Mouse (Mus musculus) MEL (cell line): ENCODE data around the gene Eps15. TPM values are rescaled to one million over a fixed set of nuclear protein-coding genes. Genes with fewer than 3 reads are reported as not detected.

Experiments used
- DNase-seq: peaks from one replicate; pipeline ENCODE4 v3.0.0; 2011; ENCODE audit warnings: low read depth, low spot score
- H3K27ac ChIP-seq: 2 replicates; pipeline ENCODE4 v1.5.1; 2012; ENCODE audit warnings: low read depth, mild to moderate bottlenecking, control low read depth, low read length, moderate library complexity; ENCODE audit not compliant: control insufficient read depth
- H3K27me3 ChIP-seq, 2 experiments: fragments of 150-350 bp in 1 of 2; sonication (generic) in 1 of 2; 2 replicates each; pipeline ENCODE4 v1.6.1; 2012; ENCODE audit warnings: low read length in 2 of 2, mild to moderate bottlenecking in 2 of 2, improper control_type of control experiment in 1 of 2, moderate library complexity in 1 of 2; ENCODE audit not compliant: insufficient read depth in 2 of 2, control insufficient read depth in 1 of 2
- H3K36me3 ChIP-seq, 2 experiments: 2 replicates each; pipeline ENCODE4 v1.6.1; 2012 to 2014; ENCODE audit warnings: low read length in 2 of 2, improper control_type of control experiment in 1 of 2, inconsistent platforms in 1 of 2, mild to moderate bottlenecking in 1 of 2; ENCODE audit not compliant: insufficient read depth in 2 of 2, control insufficient read depth in 1 of 2
- H3K4me1 ChIP-seq, 2 experiments: fragments of 150-350 bp in 1 of 2; sonication (generic) in 1 of 2; 2 replicates each; pipeline ENCODE4 v1.6.1; 2012; ENCODE audit warnings: low read length in 2 of 2, improper control_type of control experiment in 1 of 2, mild to moderate bottlenecking in 1 of 2; ENCODE audit not compliant: insufficient read depth in 2 of 2, control insufficient read depth in 1 of 2
- H3K4me3 ChIP-seq, 2 experiments: fragments of 150-350 bp in 1 of 2; sonication (generic) in 1 of 2; 2 replicates each; pipeline ENCODE4 v1.5.1; 2012; ENCODE audit warnings: low read depth in 2 of 2, low read length in 2 of 2, mild to moderate bottlenecking in 2 of 2, moderate library complexity in 2 of 2, control low read depth in 1 of 2, improper control_type of control experiment in 1 of 2; ENCODE audit not compliant: control insufficient read depth in 1 of 2, insufficient read depth in 1 of 2
- H3K79me2 ChIP-seq: 2 replicates; pipeline ENCODE4 v1.6.1; 2012; ENCODE audit warnings: mild to moderate bottlenecking, low read length, moderate library complexity; ENCODE audit not compliant: control insufficient read depth, poor library complexity, insufficient read depth
- H3K9ac ChIP-seq: 2 replicates; pipeline ENCODE4 v1.6.1; 2012; ENCODE audit warnings: low read depth, mild to moderate bottlenecking, control low read depth, low read length, moderate library complexity; ENCODE audit not compliant: control insufficient read depth, poor library complexity, severe bottlenecking
- H3K9me3 ChIP-seq: fragments of 150-350 bp; sonication (generic); replicated peaks from 2 replicates; pipeline ENCODE4 v1.6.1; 2012; ENCODE audit warnings: mild to moderate bottlenecking, low read length, improper control_type of control experiment, moderate library complexity; ENCODE audit not compliant: insufficient read depth
- BHLHE40 ChIP-seq: IDR thresholded peaks from 2 replicates; pipeline ENCODE4 v1.6.1; 2012; ENCODE audit warnings: low read depth, mild to moderate bottlenecking, inconsistent platforms, low read length, improper control_type of control experiment, borderline replicate concordance
- CHD2 ChIP-seq: IDR thresholded peaks from 2 replicates; pipeline ENCODE4 v1.6.1; 2011; ENCODE audit warnings: low read length, improper control_type of control experiment
- E2F4 ChIP-seq: IDR thresholded peaks from 2 replicates; pipeline ENCODE4 v1.6.1; 2011; ENCODE audit warnings: low read depth, low read length, improper control_type of control experiment, borderline replicate concordance
- GATA1 ChIP-seq: IDR thresholded peaks from 2 replicates; pipeline ENCODE4 v1.6.1; 2011; ENCODE audit warnings: low read depth, low read length, improper control_type of control experiment
- HCFC1 ChIP-seq: IDR thresholded peaks from 2 replicates; pipeline ENCODE4 v1.6.1; 2012; ENCODE audit warnings: low read depth, mild to moderate bottlenecking, inconsistent platforms, low read length, improper control_type of control experiment, moderate library complexity
- MXI1 ChIP-seq: IDR thresholded peaks from 2 replicates; pipeline ENCODE4 v1.6.1; 2011; ENCODE audit warnings: mild to moderate bottlenecking, low read depth, low read length, improper control_type of control experiment
- MYC ChIP-seq: IDR thresholded peaks from 2 replicates; pipeline ENCODE4 v1.6.1; 2011; ENCODE audit warnings: low read depth, mild to moderate bottlenecking, low read length, improper control_type of control experiment, moderate library complexity
- NRF1 ChIP-seq: IDR thresholded peaks from 2 replicates; pipeline ENCODE4 v1.6.1; 2014; ENCODE audit warnings: low read depth, mild to moderate bottlenecking, inconsistent platforms, low read length, improper control_type of control experiment, moderate library complexity; ENCODE audit not compliant: poor library complexity, insufficient read depth, severe bottlenecking
- POLR2AphosphoS2 ChIP-seq: IDR thresholded peaks from 2 replicates; pipeline ENCODE4 v1.6.1; 2011; ENCODE audit warnings: low read length, improper control_type of control experiment
- POLR2AphosphoS5 ChIP-seq: IDR thresholded peaks from 2 replicates; pipeline ENCODE4 v1.6.1; 2012; ENCODE audit warnings: low read depth, borderline replicate concordance, mild to moderate bottlenecking, inconsistent platforms, low read length, moderate library complexity, mixed read lengths
- TAL1 ChIP-seq: IDR thresholded peaks from 2 replicates; pipeline ENCODE4 v1.6.1; 2012; ENCODE audit warnings: mild to moderate bottlenecking, inconsistent platforms, low read length, moderate library complexity, mixed read lengths
- TCF12 ChIP-seq: IDR thresholded peaks from 2 replicates; pipeline ENCODE4 v1.6.1; 2014; ENCODE audit warnings: low read depth, mild to moderate bottlenecking, inconsistent platforms, low read length, improper control_type of control experiment, moderate library complexity
- ZKSCAN1 ChIP-seq: IDR thresholded peaks from 2 replicates; pipeline ENCODE4 v1.6.1; 2012; ENCODE audit warnings: low read depth, mild to moderate bottlenecking, inconsistent platforms, low read length, improper control_type of control experiment, moderate library complexity
- polyA plus RNA-seq, 2 experiments: library from polyadenylated mRNA; stranded (reverse) in 1 of 2; unstranded in 1 of 2; fragments of >175 nt in 1 of 2; fragments of >200 nt in 1 of 2; gene quantifications; 2 replicates each; pipeline versions ENCODE4 v1.2.1 to v1.2.4; 2012; ENCODE audit warnings: low replicate concordance in 2 of 2, low read depth in 1 of 2; ENCODE audit not compliant: insufficient read length in 2 of 2, insufficient read depth in 1 of 2, missing spikeins in 1 of 2
- total RNA-seq: library from RNA; depleted of rRNA; stranded (reverse); fragments of 300-350 nt; gene quantifications from 2 replicates; pipeline ENCODE4 v1.2.3, GENCODE M21; 2012

Gene Eps15
- total and polyA plus RNA-seq, 3 experiments: 19.7 to 107 (median 53.3) TPM

GRCm38 (mm10) chr4:109296510-109296909, 16.4 kb downstream of the Eps15 start:
- no peak for TF ChIP-seq POLR2AphosphoS5
- 0 out of 2 replicates have a peak, but pooled peaks have one; percentile 9 for TF ChIP-seq BHLHE40
- no peak for TF ChIP-seq MYC
- TF ChIP-seq GATA1: 0 out of 2 replicates have a peak, but pooled peaks have one; percentile 24
- TF ChIP-seq POLR2AphosphoS2: no peak
- Histone ChIP-seq H3K27ac (no peak overlapping the region), H3K27me3 (no peaks in the 10 kb centered on the region), H3K79me2 (peaks cover 6% of the 10 kb centered on the region; the same call in 1 of the 2 replicates), H3K9ac (no peak overlapping the region), H3K36me3 (peaks cover 0 to 7% of the 10 kb centered on the region in 2 experiments; a peak in 3 of 4 replicates), H3K4me1 (peaks cover 2 to 12% of the 10 kb centered on the region in 2 experiments; a peak in 2 of 4 replicates), H3K4me3 (no peak overlapping the region), H3K9me3 (no peaks in the 10 kb centered on the region)
- DNase-seq: no peak

- no peaks in the 10 kb centered on the region for H3K27me3 ChIP-seq
- no peak for TF ChIP-seq HCFC1
- TF ChIP-seq POLR2AphosphoS2: no peak
- no peaks in the 10 kb centered on the region for H3K9me3 ChIP-seq
- DNase-seq: no peak
- no peak overlapping the region for H3K4me3 ChIP-seq
- H3K27ac ChIP-seq: no peak overlapping the region
- peaks cover 2 to 8% of the 10 kb centered on the region in 2 experiments; a peak in 2 of 4 replicates for H3K4me1 ChIP-seq
- H3K79me2 ChIP-seq: peaks cover 3% of the 10 kb centered on the region; the same call in 1 of the 2 replicates
- no peak overlapping the region for H3K9ac ChIP-seq
- peaks cover 0 to 7% of the 10 kb centered on the region in 2 experiments for H3K36me3 ChIP-seq
These were observed 19.1 kb downstream of the Eps15 start for GRCm38 (mm10) chr4:109299136-109299535.

- H3K4me3 ChIP-seq: no peak overlapping the region
- DNase-seq: no peak
- H3K36me3 ChIP-seq: peaks cover 0 to 12% of the 10 kb centered on the region in 2 experiments; a peak in 2 of 4 replicates
- no peak overlapping the region for H3K9ac ChIP-seq
- TF ChIP-seq TCF12 (no peak), E2F4 (no peak), MXI1 (no peak), NRF1 (no peak), ZKSCAN1 (no peak), POLR2AphosphoS2 (no peak), TAL1 (no peak), CHD2 (no peak)
- H3K27me3 ChIP-seq: no peaks in the 10 kb centered on the region
- H3K79me2 ChIP-seq: no peaks in the 10 kb centered on the region
- no peaks in the 10 kb centered on the region for H3K9me3 ChIP-seq
- H3K4me1 ChIP-seq: no peaks in the 10 kb centered on the region; a peak in 1 of 4 replicates
- H3K27ac ChIP-seq: no peak overlapping the region
These were observed 37.1 kb downstream of the Eps15 start for GRCm38 (mm10) chr4:109316941-109317894.
